Mouse (Mus musculus) myocyte (in vitro differentiated cells): ENCODE measurements around the gene Entpd1. TPM values are rescaled to one million over a fixed set of nuclear protein-coding genes. Genes with fewer than 3 reads are reported as not detected.

Experiments
- H3K27me3 ChIP-seq: one replicate; pipeline ENCODE4 v1.6.1; 2011; ENCODE audit not compliant: control insufficient read depth, insufficient read depth, insufficient read length
- H3K36me3 ChIP-seq: one replicate; pipeline ENCODE4 v1.6.1; 2011; ENCODE audit not compliant: control insufficient read depth, insufficient read depth
- H3K4me2 ChIP-seq: one replicate; pipeline ENCODE4 v1.6.1; 2011; ENCODE audit warnings: low read depth, control low read depth
- H3K4me3 ChIP-seq: one replicate; pipeline ENCODE4 v1.5.1; 2011; ENCODE audit warnings: mild to moderate bottlenecking, control low read depth, moderate library complexity
- H3K79me2 ChIP-seq: one replicate; pipeline ENCODE4 v1.6.1; 2011; ENCODE audit not compliant: control insufficient read depth, insufficient read depth
- H3ac ChIP-seq: one replicate; pipeline ENCODE4 v1.6.1; 2011; ENCODE audit not compliant: control insufficient read depth, insufficient read length
- CEBPB ChIP-seq: IDR thresholded peaks from 2 replicates; pipeline ENCODE4 v1.6.1; 2011; ENCODE audit warnings: mild to moderate bottlenecking, moderate library complexity; ENCODE audit not compliant: poor library complexity, insufficient read depth, severe bottlenecking
- E2F4 ChIP-seq: IDR thresholded peaks from one replicate; pipeline ENCODE4 v1.6.1; 2011; ENCODE audit warnings: mild to moderate bottlenecking, control low read depth, moderate library complexity; ENCODE audit not compliant: insufficient read depth
- MAX ChIP-seq: IDR thresholded peaks from one replicate; pipeline ENCODE4 v1.6.1; 2011; ENCODE audit warnings: low read depth, mild to moderate bottlenecking, control low read depth
- MYOD1 ChIP-seq, 3 experiments: IDR thresholded peaks; one replicate each; pipeline ENCODE4 v1.6.1; 2011; ENCODE audit warnings: control low read depth in 2 of 3, low read depth in 2 of 3, mild to moderate bottlenecking in 2 of 3, moderate library complexity in 1 of 3; ENCODE audit not compliant: insufficient read length in 2 of 3, control insufficient read depth in 1 of 3
- MYOG ChIP-seq, 3 experiments: IDR thresholded peaks; one replicate each; pipeline ENCODE4 v1.6.1; 2011; ENCODE audit warnings: control low read depth in 2 of 3, low read depth in 2 of 3, mild to moderate bottlenecking in 2 of 3; ENCODE audit not compliant: insufficient read length in 2 of 3, control insufficient read depth in 1 of 3, insufficient read depth in 1 of 3
- POLR2A ChIP-seq: IDR thresholded peaks from one replicate; pipeline ENCODE4 v1.6.1; 2011; ENCODE audit warnings: low read depth, mild to moderate bottlenecking, control low read depth, moderate library complexity; ENCODE audit not compliant: insufficient read length
- POLR2AphosphoS2 ChIP-seq: IDR thresholded peaks from one replicate; pipeline ENCODE4 v1.6.1; 2011; ENCODE audit warnings: low read depth, control low read depth; ENCODE audit not compliant: insufficient read length
- REST ChIP-seq: IDR thresholded peaks from one replicate; pipeline ENCODE4 v1.6.1; 2011; ENCODE audit warnings: mild to moderate bottlenecking, control low read depth, moderate library complexity; ENCODE audit not compliant: insufficient read depth, insufficient read length
- SRF ChIP-seq: IDR thresholded peaks from one replicate; pipeline ENCODE4 v1.6.1; 2011; ENCODE audit warnings: low read depth; ENCODE audit not compliant: control insufficient read depth, insufficient read length
- TCF12 ChIP-seq: IDR thresholded peaks from one replicate; pipeline ENCODE4 v1.6.1; 2011; ENCODE audit warnings: mild to moderate bottlenecking, control low read depth; ENCODE audit not compliant: poor library complexity, insufficient read depth, severe bottlenecking
- TCF3 ChIP-seq: IDR thresholded peaks from one replicate; pipeline ENCODE4 v1.6.1; 2011; ENCODE audit warnings: low read depth, control low read depth; ENCODE audit not compliant: insufficient read length
- USF1 ChIP-seq: IDR thresholded peaks from one replicate; pipeline ENCODE4 v1.6.1; 2011; ENCODE audit warnings: low read depth, mild to moderate bottlenecking, control low read depth, moderate library complexity
- polyA plus RNA-seq: library from polyadenylated mRNA; unstranded; fragments of >200 nt; fragmentation: generic; extraction: Trizol; gene quantifications from one replicate; pipeline ENCODE4 v1.2.1, GENCODE M21; 2012; ENCODE audit warnings: missing spikeins

Entpd1 gene
- polyA plus RNA-seq, 1 experiment: 0.07 TPM

DNA sequence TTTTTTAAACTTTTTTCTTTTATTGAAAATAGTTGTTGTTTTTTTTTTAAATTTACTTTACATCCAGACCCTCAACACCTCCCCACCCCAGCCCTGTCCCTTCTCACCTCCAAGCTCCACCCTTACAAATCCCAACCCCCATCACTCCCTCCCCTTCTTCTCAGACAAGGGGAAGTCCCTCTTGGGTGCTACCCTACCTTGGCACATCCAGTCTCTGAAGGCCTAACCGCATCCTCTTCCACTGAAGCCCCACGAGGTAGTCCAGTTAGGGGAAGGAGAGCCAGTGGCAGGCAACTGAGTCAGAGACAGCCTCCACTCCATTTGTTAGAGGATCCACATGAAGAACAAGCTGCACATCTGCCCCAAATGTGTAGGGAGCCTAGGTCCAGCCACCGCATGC lies 67.5 kb downstream of the Entpd1 start:
- Histone ChIP-seq H3K4me2 (no peak overlapping the region), H3K4me3 (no peak overlapping the region), H3K79me2 (no peaks in the 10 kb centered on the region), H3ac (no peak overlapping the region), H3K27me3 (no peaks in the 10 kb centered on the region), H3K36me3 (no peaks in the 10 kb centered on the region)
- TF ChIP-seq TCF3 (no peak), SRF (no peak), MAX (no peak), E2F4 (no peak), CEBPB (no peak), MYOG (IDR thresholded peaks at IDR 0.05; ENCODE audit: control insufficient read depth in 1 of 3, insufficient read depth in 1 of 3, insufficient read length in 2 of 3, low read depth in 2 of 3) (no peak), MYOD1 (IDR thresholded peaks at IDR 0.05; ENCODE audit: control insufficient read depth in 1 of 3, insufficient read length in 2 of 3, low read depth in 2 of 3) (no peak), REST (no peak), POLR2A (no peak), POLR2AphosphoS2 (no peak), USF1 (no peak), TCF12 (no peak)

DNA sequence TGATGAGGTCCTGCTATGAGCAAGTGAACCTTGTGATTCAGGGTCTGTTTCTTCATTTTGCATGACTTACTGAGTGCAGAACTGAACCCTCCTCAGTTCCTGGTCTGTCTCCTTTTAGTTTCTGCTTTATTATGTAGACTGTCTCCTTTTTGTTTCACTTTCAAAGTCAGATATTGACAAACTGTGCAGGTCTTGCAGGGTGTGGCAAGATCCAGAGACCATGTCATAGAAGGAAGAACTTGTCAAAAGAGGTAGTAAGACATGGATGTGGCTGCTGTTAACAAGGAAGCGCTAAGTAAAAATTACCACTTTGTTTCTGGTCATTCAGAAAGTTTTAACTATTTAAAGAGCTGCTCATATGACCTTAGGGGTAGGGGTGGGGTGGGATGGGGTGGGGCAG lies 72.0 kb downstream of the Entpd1 start:
- no peak overlapping the region for H3ac ChIP-seq
- no peaks in the 10 kb centered on the region for H3K79me2 ChIP-seq
- no peaks in the 10 kb centered on the region for H3K27me3 ChIP-seq
- TF ChIP-seq REST (no peak), USF1 (no peak), MYOD1 (IDR thresholded peaks at IDR 0.05; ENCODE audit: control insufficient read depth in 1 of 3, insufficient read length in 2 of 3, low read depth in 2 of 3) (no peak), E2F4 (no peak), TCF3 (no peak), MAX (no peak), POLR2A (no peak), TCF12 (no peak), CEBPB (no peak), MYOG (IDR thresholded peaks at IDR 0.05; ENCODE audit: control insufficient read depth in 1 of 3, insufficient read depth in 1 of 3, insufficient read length in 2 of 3, low read depth in 2 of 3) (no peak), POLR2AphosphoS2 (no peak), SRF (no peak)
- H3K4me2 ChIP-seq: no peak overlapping the region
- no peak overlapping the region for H3K4me3 ChIP-seq
- no peaks in the 10 kb centered on the region for H3K36me3 ChIP-seq

DNA sequence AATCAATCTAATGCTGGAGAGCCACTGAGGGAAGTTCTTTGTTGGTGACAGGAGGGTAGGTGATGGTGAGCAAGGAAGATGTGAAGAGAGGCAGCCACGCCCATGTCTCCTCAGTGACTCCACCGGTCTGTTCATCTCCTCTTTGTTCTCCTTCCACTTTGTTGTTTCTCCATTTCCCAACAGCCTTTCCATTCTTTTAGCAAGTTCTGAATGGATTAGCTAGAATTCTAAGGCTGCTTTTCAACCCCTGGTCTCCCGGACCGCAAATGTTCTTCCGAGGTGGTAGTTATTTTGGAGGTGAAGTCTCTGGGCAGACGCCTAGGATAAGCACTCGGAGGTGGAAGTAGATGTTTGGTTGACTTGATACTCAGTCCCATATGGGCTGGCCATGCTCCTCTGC lies 72.4 kb downstream of the Entpd1 start:
- no peak overlapping the region for H3K4me3 ChIP-seq
- no peaks in the 10 kb centered on the region for H3K27me3 ChIP-seq
- no peak overlapping the region for H3ac ChIP-seq
- TF ChIP-seq MYOD1 (IDR thresholded peaks at IDR 0.05; ENCODE audit: control insufficient read depth in 1 of 3, insufficient read length in 2 of 3, low read depth in 2 of 3) (no peak), POLR2AphosphoS2 (no peak), SRF (no peak), REST (no peak), TCF3 (no peak), POLR2A (no peak), TCF12 (no peak), CEBPB (no peak), E2F4 (no peak), MAX (no peak), USF1 (no peak), MYOG (IDR thresholded peaks at IDR 0.05; ENCODE audit: control insufficient read depth in 1 of 3, insufficient read depth in 1 of 3, insufficient read length in 2 of 3, low read depth in 2 of 3) (no peak)
- no peaks in the 10 kb centered on the region for H3K79me2 ChIP-seq
- no peaks in the 10 kb centered on the region for H3K36me3 ChIP-seq
- H3K4me2 ChIP-seq: no peak overlapping the region

DNA sequence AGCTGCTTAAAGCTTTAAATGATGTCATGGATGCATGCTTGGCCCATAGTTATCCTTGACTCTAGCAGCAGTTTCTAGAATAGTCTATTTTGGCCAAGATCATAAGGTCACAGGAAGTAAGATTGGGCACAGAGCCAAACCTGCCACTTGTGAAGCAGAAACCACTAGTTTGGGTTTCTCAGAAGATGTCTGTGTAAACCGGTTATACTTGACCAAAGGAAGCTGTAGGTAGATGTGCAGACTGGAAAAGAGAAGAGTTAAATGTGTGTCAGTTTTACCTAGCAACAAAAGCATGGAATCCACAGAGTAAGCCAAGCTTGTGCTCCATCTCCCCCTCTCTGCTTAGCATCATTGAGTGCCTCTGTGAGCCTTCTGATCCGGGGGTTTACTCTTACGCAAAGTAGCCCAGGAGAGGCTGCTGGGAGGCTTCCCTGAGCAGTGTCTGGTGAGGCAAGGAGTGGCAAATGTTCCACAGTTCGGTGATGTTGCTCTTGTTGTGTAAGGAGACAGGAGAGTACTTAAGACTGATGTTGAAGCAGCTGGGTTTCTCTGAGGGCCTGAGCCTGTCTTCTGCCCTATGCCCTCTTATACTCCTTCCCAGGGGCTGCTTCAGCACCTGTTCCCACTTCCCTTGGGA lies 75.2 kb downstream of the Entpd1 start:
- Histone ChIP-seq H3K36me3 (no peaks in the 10 kb centered on the region), H3K27me3 (no peaks in the 10 kb centered on the region), H3K4me2 (no peak overlapping the region), H3K4me3 (no peak overlapping the region), H3ac (no peak overlapping the region), H3K79me2 (no peaks in the 10 kb centered on the region)
- no peak for TF ChIP-seq TCF12
- no peak for TF ChIP-seq CEBPB
- no peak for TF ChIP-seq TCF3
- no peak for TF ChIP-seq POLR2AphosphoS2
- no peak for TF ChIP-seq MAX
- no peak for TF ChIP-seq POLR2A
- TF ChIP-seq MYOD1 (IDR thresholded peaks at IDR 0.05; ENCODE audit: control insufficient read depth in 1 of 3, insufficient read length in 2 of 3, low read depth in 2 of 3): no peak
- TF ChIP-seq USF1: no peak
- no peak for TF ChIP-seq REST
- no peak for TF ChIP-seq MYOG (IDR thresholded peaks at IDR 0.05; ENCODE audit: control insufficient read depth in 1 of 3, insufficient read depth in 1 of 3, insufficient read length in 2 of 3, low read depth in 2 of 3)
- no peak for TF ChIP-seq SRF
- TF ChIP-seq E2F4: no peak
